Mouse (Mus musculus) forebrain, embryonic 16.5 days (tissue): ENCODE results near the gene Stap1. TPM values are rescaled to one million over a fixed set of nuclear protein-coding genes. Genes with fewer than 3 reads are reported as not detected.

Source experiments
- ATAC-seq: fragments of 200-750 bp; cut with Nextera tagmentation; 2 replicates; pipeline ENCODE4 v1.8.0; 2017; ENCODE audit warnings: mild to moderate bottlenecking, moderate library complexity
- H3K27ac ChIP-seq: fragments of 300-500 bp; sonication (generic); 2 replicates; pipeline ENCODE4 v1.5.1; 2014; ENCODE audit warnings: low read length, control low read depth
- H3K27me3 ChIP-seq: fragments of 300-500 bp; sonication (generic); replicated peaks from 2 replicates; pipeline ENCODE4 v1.6.1; 2014; ENCODE audit warnings: low read length; ENCODE audit not compliant: control insufficient read depth, insufficient read depth
- H3K36me3 ChIP-seq: fragments of 300-500 bp; sonication (generic); 2 replicates; pipeline ENCODE4 v1.6.1; 2014; ENCODE audit not compliant: control insufficient read depth, insufficient read depth
- H3K4me1 ChIP-seq: fragments of 300-500 bp; sonication (generic); replicated peaks from 2 replicates; pipeline ENCODE4 v1.6.1; 2014; ENCODE audit warnings: low read length; ENCODE audit not compliant: control insufficient read depth, insufficient read depth
- H3K4me2 ChIP-seq: fragments of 300-500 bp; sonication (generic); 2 replicates; pipeline ENCODE4 v1.6.1; 2014; ENCODE audit warnings: mild to moderate bottlenecking, low read length, control low read depth
- H3K4me3 ChIP-seq: fragments of 300-500 bp; sonication (generic); replicated peaks from 2 replicates; pipeline ENCODE4 v1.5.1; 2014; ENCODE audit warnings: mild to moderate bottlenecking, low read length, control low read depth
- H3K9ac ChIP-seq: fragments of 300-500 bp; sonication (generic); replicated peaks from 2 replicates; pipeline ENCODE4 v1.6.1; 2014; ENCODE audit warnings: low read depth, low read length, control low read depth
- H3K9me3 ChIP-seq: fragments of 300-500 bp; sonication (generic); 2 replicates; pipeline ENCODE4 v1.6.1; 2016; ENCODE audit warnings: low read length; ENCODE audit not compliant: control insufficient read depth
- WGBS: fragments of 180-500 bp; shearing (Covaris S2); extraction: QIAGEN DNeasy Blood & Tissue Kit; methylation state at CpG from one replicate; pipeline ENCODE4 v1.1.7; 2014; 5-methylcytosine and 5-hydroxymethylcytosine counted together
- polyA plus RNA-seq: library from polyadenylated mRNA; unstranded; fragments of >200 nt; fragmentation: Nextera tagmentation; extraction: Ambion mirVana; gene quantifications from 2 replicates; pipeline ENCODE4 v1.2.1, GENCODE M21; 2015

The Stap1 gene
- polyA plus RNA-seq, 1 experiment from 2014 or later, result 0.32 TPM

DNA sequence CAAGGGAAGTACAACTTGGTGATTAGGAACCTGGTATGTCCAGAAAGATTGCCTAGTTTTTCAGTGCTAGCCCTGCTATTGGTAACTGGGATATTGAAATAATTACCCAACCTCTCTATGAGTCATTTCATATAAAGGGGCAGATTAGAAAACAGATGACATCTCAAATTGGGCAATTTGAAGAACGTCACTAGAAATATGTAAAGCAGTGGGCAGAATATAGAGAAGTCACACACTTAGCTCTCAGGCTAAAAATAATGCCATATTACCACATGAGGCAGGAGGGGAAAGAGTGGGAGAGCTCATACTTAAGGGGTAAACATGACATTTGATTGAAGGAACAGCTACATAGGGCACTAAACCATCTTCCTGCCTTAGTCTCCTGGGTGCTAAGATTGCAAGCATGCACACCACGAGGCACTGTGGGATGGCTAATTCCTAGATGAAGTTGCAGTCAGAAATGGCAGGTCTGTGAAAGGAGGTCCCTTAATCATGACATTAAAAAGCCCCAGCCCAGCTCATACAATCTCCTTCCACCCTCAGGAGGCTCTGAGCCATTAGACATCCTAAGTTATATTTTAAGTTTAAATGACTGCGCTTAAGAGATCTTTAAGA lies 7.3 kb downstream of the Stap1 start:
- no peaks in the 10 kb centered on the region for H3K27me3 ChIP-seq
- H3K9me3 ChIP-seq, result no peaks in the 10 kb centered on the region
- ATAC-seq, result no peak
- no peak overlapping the region for H3K4me2 ChIP-seq
- no peak overlapping the region for H3K9ac ChIP-seq
- no peaks in the 10 kb centered on the region for H3K4me1 ChIP-seq
- H3K4me3 ChIP-seq, result no peak overlapping the region
- no peak overlapping the region for H3K27ac ChIP-seq
- no peaks in the 10 kb centered on the region for H3K36me3 ChIP-seq
- 85% methylated on average over 3 of the region's 3 CpGs for WGBS

- Histone ChIP-seq H3K36me3 (no peaks in the 10 kb centered on the region), H3K9me3 (no peaks in the 10 kb centered on the region), H3K4me1 (no peaks in the 10 kb centered on the region), H3K9ac (no peak overlapping the region), H3K27ac (no peak overlapping the region), H3K4me2 (no peak overlapping the region), H3K27me3 (no peaks in the 10 kb centered on the region), H3K4me3 (no peak overlapping the region)
- no peak for ATAC-seq
- 87% methylated on average over 6 of the region's 6 CpGs for WGBS
Observed at GRCm38 (mm10) chr5:86083987-86084386, 12.4 kb downstream of the Stap1 start.

DNA sequence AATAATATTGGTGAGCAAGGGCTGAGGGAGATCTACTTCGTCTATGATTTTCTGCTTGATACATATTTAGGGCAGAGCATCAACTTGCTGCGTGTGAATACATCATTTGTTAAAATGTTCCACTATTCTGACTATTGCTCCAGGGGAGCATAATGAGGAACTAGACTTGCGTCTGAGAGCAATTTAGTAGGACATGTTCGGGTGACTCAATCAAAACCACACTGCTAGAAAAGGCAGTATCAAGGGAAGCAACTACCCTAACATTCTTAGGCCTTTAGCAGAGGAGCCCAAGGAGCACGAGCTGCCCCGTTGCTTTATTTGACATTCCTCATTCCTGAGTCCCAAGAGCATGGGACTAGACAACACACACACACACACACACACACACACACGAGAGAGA lies 13.4 kb downstream of the Stap1 start:
- 94% methylated on average over 7 of the region's 7 CpGs for WGBS
- Histone ChIP-seq H3K9ac (no peak overlapping the region), H3K4me3 (no peak overlapping the region), H3K36me3 (no peaks in the 10 kb centered on the region), H3K4me2 (no peak overlapping the region), H3K9me3 (no peaks in the 10 kb centered on the region), H3K4me1 (no peaks in the 10 kb centered on the region), H3K27me3 (no peaks in the 10 kb centered on the region), H3K27ac (no peak overlapping the region)
- ATAC-seq, result no peak

GRCm38 (mm10) chr5:86086751-86087150 lies 15.2 kb downstream of the Stap1 start:
- Histone ChIP-seq H3K9ac (no peak overlapping the region), H3K27ac (no peak overlapping the region), H3K4me3 (no peak overlapping the region), H3K27me3 (no peaks in the 10 kb centered on the region), H3K36me3 (no peaks in the 10 kb centered on the region), H3K4me2 (no peak overlapping the region), H3K4me1 (no peaks in the 10 kb centered on the region), H3K9me3 (no peaks in the 10 kb centered on the region)
- no peak for ATAC-seq
- WGBS, result 89% methylated on average over 6 of the region's 6 CpGs

GRCm38 (mm10) chr5:86094754-86095153 lies 23.2 kb downstream of the Stap1 start:
- H3K4me2 ChIP-seq, result no peak overlapping the region
- no peaks in the 10 kb centered on the region for H3K4me1 ChIP-seq
- H3K4me3 ChIP-seq, result no peak overlapping the region
- ATAC-seq, result no peak
- WGBS, result 85% methylated on average over 9 of the region's 9 CpGs
- H3K9ac ChIP-seq, result no peak overlapping the region
- H3K27me3 ChIP-seq, result no peaks in the 10 kb centered on the region
- no peak overlapping the region for H3K27ac ChIP-seq
- no peaks in the 10 kb centered on the region for H3K9me3 ChIP-seq
- H3K36me3 ChIP-seq, result no peaks in the 10 kb centered on the region

DNA sequence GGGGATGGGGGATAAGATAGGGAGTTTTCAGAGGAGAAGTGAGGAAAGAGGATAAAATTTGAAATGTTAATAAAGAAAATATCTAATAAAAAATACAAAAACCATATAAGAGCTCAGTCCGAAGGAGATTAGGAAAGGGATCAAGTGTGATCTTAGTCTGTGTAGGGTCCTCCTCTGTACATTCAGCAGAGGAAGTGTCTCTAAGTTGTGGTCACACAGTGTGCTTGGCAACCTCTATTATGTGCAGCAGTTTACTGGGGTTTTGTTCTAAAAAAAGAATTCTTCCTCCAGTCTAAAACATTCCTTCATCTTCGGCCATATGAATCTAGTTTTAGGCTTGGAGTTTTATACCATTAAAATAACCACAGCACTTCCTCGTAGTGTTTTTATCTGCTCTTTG lies 27.4 kb downstream of the Stap1 start:
- Histone ChIP-seq H3K4me1 (no peaks in the 10 kb centered on the region), H3K9me3 (no peaks in the 10 kb centered on the region), H3K27me3 (no peaks in the 10 kb centered on the region), H3K27ac (no peak overlapping the region), H3K9ac (no peak overlapping the region), H3K4me2 (no peak overlapping the region), H3K4me3 (no peak overlapping the region), H3K36me3 (no peaks in the 10 kb centered on the region)
- 92% methylated on average over 3 of the region's 3 CpGs for WGBS
- no peak for ATAC-seq

DNA sequence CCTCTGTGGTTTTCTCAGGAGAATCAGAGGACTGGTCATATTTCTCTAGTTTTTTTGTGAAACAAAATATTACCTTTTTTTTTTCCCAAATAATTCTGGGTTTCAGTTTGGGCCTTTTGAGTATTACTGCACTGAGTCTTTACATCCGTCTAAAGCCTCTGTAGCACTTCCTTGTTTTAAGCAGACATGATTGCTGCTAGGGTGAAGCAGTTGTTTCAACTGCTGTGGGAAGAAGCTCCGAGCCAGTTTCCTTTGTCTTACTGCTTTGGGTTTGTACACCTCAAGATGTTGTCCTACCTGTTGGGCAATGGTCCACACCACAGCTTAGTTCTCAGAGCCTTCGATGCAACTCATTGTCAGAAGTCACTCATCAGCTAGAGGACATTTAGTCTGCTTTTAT lies 29.1 kb downstream of the Stap1 start:
- Histone ChIP-seq H3K27ac (no peak overlapping the region), H3K9me3 (no peaks in the 10 kb centered on the region), H3K36me3 (no peaks in the 10 kb centered on the region), H3K9ac (no peak overlapping the region), H3K4me3 (no peak overlapping the region), H3K27me3 (no peaks in the 10 kb centered on the region), H3K4me2 (no peak overlapping the region), H3K4me1 (no peaks in the 10 kb centered on the region)
- 88% methylated on average over 3 of the region's 3 CpGs for WGBS
- no peak for ATAC-seq

DNA sequence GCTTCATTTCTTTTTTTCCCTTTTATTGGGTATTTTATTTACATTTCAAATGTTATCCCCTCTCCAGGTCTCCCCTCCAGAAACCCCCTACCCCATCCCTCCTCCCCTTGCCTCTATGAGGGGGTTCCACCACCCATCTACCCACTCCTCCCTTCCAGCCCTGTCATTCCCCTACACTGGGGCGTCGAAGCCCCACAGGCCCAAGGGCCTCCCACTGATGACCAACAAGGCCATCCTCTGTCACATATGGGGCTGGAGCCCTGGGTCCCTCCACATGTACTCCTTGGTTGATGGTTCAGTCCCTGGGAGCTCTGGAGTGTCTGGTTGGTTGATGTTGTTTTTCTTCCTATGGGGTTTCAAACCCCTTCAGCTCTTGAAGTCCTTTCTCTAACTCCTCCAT lies 30.6 kb downstream of the Stap1 start:
- no peak overlapping the region for H3K9ac ChIP-seq
- ATAC-seq, result no peak
- H3K36me3 ChIP-seq, result no peaks in the 10 kb centered on the region
- no peak overlapping the region for H3K4me2 ChIP-seq
- no peaks in the 10 kb centered on the region for H3K27me3 ChIP-seq
- no peaks in the 10 kb centered on the region for H3K9me3 ChIP-seq
- 98% methylated on average over 2 of the region's 2 CpGs for WGBS
- H3K4me3 ChIP-seq, result no peak overlapping the region
- no peaks in the 10 kb centered on the region for H3K4me1 ChIP-seq
- H3K27ac ChIP-seq, result no peak overlapping the region

DNA sequence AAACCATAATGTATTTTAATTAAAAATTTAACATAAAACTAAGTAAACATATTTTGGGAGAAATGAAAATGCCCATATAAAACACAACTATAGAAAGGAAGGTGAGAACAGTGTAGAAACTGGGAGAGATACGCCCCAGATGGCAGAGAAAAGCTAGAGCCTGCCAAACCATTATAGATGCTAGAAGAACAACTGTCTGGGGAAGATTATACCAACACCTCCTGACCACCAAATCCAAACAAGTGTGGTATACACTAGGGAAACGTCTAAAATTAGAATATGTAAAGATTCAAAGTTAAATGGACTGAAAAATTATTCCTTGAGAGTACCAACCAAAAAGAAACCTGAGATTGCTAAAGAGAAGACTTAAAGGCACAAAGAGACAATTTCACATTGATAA lies 35.1 kb downstream of the Stap1 start:
- no peak overlapping the region for H3K4me2 ChIP-seq
- no peaks in the 10 kb centered on the region for H3K9me3 ChIP-seq
- 54% methylated on average over 2 of the region's 2 CpGs for WGBS
- H3K36me3 ChIP-seq, result peaks cover 7% of the 10 kb centered on the region
- no peak overlapping the region for H3K9ac ChIP-seq
- H3K4me3 ChIP-seq, result no peak overlapping the region
- no peak for ATAC-seq
- H3K4me1 ChIP-seq, result no peaks in the 10 kb centered on the region
- no peaks in the 10 kb centered on the region for H3K27me3 ChIP-seq
- H3K27ac ChIP-seq, result no peak overlapping the region

DNA sequence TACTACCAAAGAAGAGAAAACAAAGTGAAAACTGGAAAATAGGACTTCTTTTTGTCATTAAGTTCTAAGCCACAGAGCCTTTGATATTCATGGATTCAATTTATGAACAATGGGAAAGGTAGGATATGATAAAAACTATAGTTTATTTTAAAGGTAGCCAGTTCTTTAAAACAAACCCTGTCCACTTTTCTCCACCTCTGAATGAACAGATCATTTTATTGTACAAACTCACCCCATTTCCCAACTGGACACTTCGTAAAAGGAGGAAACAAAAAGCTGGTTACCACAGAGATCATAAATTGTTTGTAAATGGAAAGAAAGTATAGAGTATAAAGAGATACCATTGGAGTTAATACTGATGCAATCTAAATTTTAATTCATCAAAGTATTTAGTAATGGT lies 39.5 kb downstream of the Stap1 start:
- 88% methylated on average over 1 of the region's 1 CpGs for WGBS
- Histone ChIP-seq H3K36me3 (peaks cover 10% of the 10 kb centered on the region), H3K9ac (no peak overlapping the region), H3K4me3 (no peak overlapping the region), H3K4me1 (no peaks in the 10 kb centered on the region), H3K9me3 (no peaks in the 10 kb centered on the region), H3K4me2 (no peak overlapping the region), H3K27me3 (no peaks in the 10 kb centered on the region), H3K27ac (no peak overlapping the region)
- no peak for ATAC-seq
